Mouse (Mus musculus) heart, adult 9 months (tissue): ENCODE data around the gene Hnrnpll.

Experiments
- DNase-seq, 2 experiments: peaks; one replicate each; pipeline ENCODE4 v3.0.0; 2022; ENCODE audit warnings: low spot score in 2 of 2

Gene Hnrnpll

DNA sequence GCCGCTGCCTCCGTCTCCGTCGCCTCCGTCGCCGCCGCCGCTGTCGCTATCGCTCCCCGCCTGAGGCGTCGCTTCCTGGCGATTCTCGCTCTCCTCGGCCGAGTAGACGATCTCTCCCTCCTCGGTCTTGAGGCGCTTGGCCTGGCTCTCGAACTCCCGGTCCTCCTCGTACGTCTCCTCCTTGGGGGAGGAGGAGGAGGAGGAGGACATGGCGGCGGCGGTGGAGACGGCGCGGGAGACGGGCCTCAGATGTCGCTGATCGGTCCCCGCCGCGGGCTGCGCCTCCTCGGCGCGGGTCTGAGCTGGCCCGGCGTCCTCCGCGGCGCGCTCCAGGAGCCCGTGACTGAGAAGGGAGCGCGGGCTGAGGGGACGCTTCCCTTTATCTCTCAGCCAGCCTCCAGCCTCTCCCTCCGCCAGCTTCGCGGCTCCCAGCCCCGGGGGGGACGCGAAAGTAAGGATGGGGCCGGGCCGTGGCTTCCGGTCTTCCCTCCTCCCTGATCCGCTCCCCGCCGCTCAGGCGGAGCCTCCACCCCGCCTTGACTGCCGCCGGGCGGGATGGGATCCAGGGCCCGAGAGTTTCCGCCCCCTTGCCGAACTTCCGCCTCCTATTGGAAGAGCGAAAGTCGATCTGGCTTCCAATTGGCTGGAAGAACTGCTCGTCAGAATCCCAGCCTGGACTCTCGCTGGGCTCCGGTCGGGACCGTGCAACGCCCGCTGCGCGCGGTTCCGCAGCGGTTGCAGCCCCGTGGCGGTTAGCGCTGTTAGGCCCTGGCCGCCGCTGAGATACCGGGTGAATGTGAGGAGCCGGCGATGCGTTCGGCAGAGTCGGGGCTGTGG, at the start of gene Hnrnpll:
Gene Hnrnpll (minus strand): TSS at position 552 of the 837 bp plus-strand sequence.
- peak; percentile 98 to 99 for DNase-seq

DNA sequence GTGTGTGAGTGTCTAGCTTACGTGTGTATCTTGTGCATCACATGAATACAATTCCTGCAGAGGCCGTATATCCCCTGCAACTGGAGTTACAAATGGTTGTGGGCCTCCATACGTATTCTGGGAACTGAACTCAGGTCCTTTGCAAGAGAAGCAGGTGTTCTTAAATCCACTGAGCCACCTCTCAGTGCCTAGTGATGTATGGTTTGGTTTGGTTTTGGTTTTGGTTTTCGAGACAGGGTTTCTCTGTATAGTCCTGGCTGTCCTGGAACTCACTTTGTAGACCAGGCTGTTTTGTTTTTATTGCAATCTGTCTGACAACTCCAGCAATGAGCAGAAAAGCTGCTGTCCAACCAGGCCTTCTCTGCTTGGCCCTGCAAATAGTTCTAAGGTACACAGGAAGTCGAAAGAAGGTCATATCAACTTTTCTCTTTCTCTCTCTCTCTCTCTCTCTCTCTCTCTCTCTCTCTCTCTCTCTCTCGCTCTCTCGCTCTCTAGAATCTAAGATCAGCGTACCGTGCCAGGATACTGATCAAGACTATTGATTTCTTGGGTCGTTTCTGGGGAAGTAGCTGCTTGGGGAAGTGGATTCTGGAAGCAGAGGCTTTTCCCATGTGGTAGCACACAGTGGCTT, 43.3 kb upstream of the Hnrnpll start:
- DNase-seq, result no peak

DNA sequence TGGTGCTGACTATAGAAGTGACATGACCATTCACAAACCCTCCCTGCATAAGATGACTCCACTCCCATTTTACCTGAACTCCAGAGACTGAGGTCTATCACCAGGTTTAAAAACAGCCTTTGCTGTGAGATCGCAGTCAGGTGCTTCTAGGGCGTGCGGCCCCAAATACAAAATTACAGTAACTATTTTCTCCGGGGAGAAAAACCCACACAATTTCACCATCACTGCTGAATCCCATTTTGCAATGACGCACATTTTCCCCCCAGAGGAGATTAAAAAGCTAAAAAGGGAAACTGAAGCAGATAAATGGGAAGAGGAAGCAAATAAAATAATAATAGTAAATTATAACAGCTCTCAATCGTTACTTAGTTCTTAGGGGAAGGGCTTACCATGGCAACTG, 37.7 kb upstream of the Hnrnpll start:
- no peak for DNase-seq

DNA sequence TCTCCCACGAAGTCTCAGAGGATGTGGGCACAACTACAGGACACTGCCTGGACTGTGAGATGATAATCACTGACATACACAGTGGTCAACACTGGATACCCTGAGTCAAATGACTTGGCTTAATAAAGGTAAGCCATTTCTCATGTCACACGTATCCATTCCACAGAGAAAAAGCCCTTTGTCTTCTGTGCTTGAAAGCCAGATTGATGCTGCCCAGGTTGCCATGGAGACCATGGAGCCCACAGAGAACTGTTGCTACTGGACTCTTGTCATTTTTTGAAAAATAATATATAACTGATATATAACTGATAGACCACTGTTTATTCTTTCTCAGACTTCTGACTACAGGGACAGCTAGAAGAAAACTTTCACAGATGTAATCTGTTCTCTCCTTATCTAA, 35.1 kb upstream of the Hnrnpll start:
- DNase-seq, result no peak

GRCm38 (mm10) chr17:80096720-80097114, 34.6 kb upstream of the Hnrnpll start:
- DNase-seq, result no peak

- DNase-seq, result peak in 1 of 2 experiments; percentile 11
Measured at GRCm38 (mm10) chr17:80096043-80096719, 34.0 kb upstream of the Hnrnpll start.

DNA sequence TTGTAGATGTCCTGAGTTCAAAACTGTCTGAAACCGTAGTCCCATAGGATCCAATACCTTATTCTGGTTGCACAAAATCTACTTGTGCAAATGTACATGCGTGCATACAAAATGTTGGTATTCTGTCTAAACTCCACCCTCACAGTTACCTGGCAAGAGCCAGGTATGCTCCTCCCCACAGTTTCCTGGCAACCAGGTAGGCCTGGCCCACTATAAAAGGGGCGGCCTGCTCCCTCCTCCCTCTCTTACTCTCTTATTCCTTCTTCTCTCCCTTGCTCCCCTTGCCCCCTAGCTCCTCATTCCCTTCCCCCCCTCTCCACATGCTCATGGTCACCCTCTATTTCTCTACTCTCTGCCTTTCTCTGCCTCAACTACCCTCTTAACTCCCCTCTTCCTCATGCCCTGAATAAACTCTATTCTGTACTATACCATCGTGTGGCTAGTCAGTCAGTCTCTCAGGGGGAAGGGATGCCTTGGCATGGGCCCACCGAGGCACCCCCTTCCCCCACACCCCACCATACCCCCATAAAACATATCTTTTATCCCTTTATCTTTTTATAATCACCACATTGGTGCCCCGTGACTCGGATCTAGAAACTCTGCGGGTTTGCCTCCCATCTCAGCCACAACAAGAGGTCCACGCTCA, 33.2 kb upstream of the Hnrnpll start:
- no peak for DNase-seq

DNA sequence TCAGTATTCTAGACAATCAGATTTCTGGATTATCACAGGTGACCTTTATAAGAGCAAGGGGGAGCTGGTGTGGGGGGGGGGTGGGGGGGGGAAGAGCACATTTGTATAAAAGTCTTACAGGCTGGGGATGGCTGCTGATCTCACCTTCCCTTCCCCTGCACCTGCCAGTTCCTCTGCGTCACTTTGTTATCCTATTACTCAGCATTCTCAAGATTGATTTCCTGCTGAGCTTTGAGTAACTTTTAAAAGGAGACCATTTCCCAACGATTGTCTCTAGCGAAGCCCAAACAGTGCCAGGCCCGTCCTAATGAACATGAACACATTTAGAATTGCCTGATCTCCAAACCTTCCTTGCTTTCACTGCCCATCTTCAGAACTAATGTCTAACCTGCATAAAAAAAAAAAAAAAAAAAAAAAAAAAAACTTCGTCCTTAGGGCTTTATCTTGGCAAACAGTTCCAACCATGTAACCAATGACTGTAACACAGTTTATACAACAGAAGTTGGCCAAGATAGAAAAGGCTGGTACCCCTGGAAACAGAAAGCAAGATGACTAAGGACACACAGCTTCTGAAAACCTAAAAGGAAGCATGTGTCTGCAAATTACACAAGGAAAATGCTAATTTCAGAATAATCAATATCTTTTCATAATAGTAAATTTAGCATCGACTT, 29.9 kb upstream of the Hnrnpll start:
- DNase-seq, result no peak

DNA sequence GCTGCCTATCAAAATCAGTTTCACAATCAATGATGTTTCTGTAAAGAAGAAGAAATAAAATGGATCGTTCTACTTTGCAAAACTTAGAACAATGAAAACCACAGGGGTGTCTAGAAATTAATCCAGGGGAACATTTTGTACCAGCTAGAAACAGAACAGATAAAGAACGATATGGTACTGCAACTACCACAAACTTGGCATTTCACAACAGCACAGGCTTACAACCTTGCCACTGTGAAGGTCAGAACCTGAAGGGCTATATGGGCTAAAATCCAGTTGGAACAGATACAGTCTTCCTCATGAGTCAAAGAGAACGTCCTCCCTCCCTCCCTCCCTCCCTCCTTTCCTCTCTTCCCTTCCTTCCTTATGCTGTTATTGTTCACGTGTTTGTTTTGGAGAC, 28.4 kb upstream of the Hnrnpll start:
- DNase-seq, result no peak

- DNase-seq, result no peak
Measured at GRCm38 (mm10) chr17:80088168-80088567, 26.0 kb upstream of the Hnrnpll start.

DNA sequence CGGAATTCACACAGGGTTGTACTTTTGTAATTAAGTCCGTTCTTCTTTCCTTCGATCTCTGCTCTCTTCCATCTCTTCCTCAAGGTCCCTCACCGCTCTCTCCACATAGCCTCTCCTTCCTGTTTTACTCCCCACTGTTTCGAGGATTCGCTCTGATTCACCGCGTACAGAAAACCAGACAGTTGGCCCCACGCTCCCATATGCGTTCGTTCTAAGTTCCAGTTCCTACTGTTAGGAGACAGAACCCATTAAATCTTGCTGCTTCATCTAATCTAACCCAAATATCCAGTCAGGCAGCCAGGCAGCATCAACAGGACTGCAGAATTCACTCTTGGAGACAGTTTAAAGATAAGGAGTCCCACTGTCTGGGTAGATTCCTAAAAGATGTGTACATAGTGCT, 24.5 kb upstream of the Hnrnpll start:
- DNase-seq, result no peak

- no peak for DNase-seq
Measured at GRCm38 (mm10) chr17:80084424-80084823, 22.3 kb upstream of the Hnrnpll start.

GRCm38 (mm10) chr17:80083223-80083622, 21.1 kb upstream of the Hnrnpll start:
- no peak for DNase-seq

GRCm38 (mm10) chr17:80078726-80079125, 16.6 kb upstream of the Hnrnpll start:
- DNase-seq, result no peak

GRCm38 (mm10) chr17:80067257-80067656, 5.1 kb upstream of the Hnrnpll start:
- no peak for DNase-seq

- DNase-seq, result no peak
Measured at GRCm38 (mm10) chr17:80063840-80064495, 1.8 kb upstream of the Hnrnpll start.

GRCm38 (mm10) chr17:80063386-80063785, 1.3 kb upstream of the Hnrnpll start:
- DNase-seq, result no peak

DNA sequence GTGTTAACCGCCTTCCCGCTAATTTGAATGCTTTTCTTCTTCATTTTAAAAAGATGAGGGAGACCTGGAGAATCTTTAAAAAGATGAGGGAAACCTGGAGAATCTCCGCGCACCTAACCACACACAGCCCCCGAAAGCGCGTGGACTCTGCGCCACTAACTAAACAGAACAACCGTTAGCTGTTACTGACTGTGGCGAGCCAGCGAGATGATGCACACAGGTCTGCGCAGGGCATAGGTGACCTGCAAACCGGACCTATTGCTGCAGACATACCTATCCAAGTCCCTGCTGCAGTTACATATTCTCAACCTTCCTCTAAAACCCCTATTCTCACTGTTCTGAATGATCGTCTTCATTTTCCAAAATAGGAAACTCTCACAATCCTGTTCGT, 481 bp upstream of the Hnrnpll start:
- DNase-seq, result no peak

DNA sequence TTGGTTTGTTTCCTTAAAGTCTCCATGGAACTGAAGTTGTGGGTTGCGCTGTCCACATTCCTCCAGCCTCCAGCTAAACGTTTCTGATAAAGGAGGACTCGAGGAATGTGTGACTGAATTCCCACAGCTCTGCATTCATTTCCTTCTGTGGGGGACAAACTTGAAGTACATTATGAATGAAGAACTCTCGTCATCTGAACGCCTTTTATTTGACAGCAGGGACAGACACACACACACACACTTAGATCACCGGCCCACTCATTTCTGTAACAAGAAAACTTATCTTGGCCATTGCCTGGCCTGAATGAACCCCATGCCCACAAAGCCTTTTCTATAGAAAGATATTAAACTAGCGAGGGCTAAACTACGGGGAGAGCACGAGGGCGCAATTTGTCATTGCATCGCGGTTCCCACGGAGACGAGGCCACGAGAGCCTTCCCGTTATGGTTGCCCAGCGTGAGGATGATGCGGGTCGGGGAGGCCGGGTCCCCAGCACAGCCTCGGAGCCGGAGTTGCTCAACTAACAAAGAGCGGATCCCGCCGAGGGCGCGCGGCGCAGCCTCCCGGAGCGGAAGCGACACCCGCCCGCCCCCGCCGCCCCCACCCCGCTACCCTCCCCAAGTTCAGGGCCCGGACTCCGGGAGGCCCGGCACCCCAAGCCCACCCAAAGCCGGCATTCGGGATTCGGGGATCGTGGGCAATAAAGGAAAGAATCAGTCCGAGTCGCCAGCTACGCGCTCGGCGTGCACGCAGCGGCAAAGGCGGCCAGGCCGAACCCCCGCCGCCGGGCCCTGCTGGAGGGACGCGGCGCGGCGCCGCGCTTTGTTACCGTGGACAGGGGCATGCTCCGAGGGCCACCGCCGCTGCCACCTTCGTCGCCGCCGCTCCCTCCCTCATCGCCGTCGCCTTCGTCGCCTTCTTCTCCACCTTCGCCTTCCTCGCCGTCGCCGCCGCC, 1.0 kb downstream of the Hnrnpll start:
- peak; percentile 29 to 41 for DNase-seq

DNA sequence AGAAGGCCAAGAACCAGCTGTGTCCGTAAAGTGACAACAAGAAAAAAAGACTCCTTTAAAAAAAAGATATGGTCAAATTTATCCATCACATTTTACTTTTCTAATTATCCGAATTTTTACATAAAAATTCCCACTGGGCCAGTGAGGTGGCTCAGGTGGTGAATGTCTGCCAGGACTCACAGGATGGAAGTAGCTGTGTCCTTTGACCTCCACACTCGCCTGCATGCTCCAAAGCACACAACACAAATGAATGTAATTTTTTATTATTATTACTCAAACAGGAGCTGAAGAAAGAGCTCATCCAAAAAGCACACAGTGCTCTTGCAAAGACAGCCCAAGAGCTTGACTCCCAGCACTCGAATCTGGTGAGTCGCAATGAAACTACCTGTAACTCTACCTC, 2.0 kb downstream of the Hnrnpll start:
- no peak for DNase-seq
